Mouse (Mus musculus): ENCODE data around the gene Tsen34.
A peak's percentile ranks its signal among the peaks of the same experiment; 100 is the strongest.

The Tsen34 gene

DNA sequence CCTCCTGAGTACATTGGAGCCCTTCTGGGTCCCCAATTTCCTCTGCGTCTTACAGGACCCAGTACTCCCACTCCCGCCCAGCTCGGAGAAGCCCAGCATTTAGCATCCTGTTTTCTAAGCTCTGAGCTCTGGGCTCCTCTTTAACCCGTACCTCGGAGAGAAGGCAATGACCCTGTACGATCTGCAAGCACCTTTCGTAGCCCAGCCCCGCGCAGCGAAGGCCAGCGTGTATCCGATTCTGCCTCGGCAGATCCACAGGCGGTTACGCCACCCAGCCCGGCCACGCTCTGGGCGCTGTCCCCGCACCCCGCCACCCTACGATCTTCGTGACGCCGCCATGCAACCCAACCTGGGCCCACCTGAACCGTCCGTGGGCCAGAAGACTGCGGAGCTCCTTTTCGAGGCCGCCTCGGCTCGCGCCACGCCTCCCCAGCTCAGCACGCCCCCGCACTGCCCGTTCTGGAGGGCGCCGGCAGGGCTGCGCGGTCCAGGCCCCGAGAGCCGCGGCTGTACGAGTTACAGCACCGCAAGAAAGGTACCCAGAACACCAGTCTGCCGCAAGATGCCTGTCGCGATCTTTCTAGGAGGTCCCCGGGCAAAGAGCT lies at the start of gene Tsen34:
Gene Tsen34 (plus strand): TSS at position 482 of the 605 bp plus-strand sequence.
- DNase-seq = no peak

DNA sequence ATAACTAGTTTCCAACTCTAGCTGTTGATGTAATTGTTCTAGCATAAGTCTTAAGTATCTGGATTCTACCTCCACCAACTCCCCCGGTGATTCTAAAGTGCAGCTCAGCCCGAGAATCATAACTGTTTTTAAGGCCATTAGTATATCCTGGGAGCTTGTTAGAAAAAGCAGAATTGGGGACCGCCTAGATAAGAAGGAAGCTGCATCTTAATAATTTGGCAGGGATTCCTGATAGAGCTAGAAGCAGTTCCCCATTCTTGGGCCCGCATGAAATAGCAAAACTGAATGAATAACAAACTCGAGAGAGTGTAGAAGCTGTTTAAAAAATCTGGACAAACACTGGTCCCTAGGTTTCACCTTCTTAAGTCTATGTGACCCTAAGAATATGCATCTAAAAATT lies 49.3 kb upstream of the Tsen34 start:
- no peak for DNase-seq

DNA sequence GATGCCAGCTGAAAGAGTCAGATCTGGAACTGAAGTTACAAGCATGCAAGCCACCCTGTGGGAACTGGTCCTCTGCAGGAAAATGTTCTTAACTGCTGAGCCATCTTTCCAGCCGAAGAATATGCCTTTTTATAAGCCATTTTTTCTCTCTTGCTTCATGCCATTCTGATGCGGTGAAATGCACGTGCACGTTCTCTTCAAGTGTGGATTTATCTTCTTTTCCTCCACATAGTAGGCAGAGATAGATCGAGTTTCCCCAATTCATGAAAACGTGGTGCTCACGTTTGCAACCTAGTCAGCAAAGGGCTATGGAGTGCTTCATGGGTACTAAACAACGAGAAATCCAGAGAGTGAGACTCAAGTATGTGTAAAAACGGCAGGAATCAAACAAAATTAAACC lies 48.8 kb upstream of the Tsen34 start:
- no peak for DNase-seq

DNA sequence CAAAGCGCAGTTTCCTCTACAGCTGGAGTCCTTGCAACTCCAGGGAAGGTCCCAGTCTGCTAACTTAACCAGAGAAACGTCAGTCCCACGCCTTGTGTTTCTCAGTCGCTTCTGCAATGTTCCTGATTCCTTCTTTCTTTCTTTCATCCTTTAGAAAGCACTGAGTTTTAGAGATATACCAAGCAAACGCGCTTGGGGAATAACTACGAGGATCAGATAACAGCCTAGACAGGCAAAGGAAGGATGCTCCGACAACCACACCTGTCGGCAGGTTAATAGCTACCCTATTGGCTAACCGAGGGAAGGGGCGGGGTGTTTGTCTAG lies 48.4 kb upstream of the Tsen34 start:
- no peak for DNase-seq

GRCm38 (mm10) chr7:3644672-3645487 lies 47.8 kb upstream of the Tsen34 start, which contains the start of gene Cnot3:
Cnot3 (plus strand) TSS chr7:3645268.
- peak; percentile 99 for DNase-seq

- DNase-seq = no peak
These were observed 47.1 kb upstream of the Tsen34 start for GRCm38 (mm10) chr7:3645488-3646025.

- no peak for DNase-seq
These were observed 46.5 kb upstream of the Tsen34 start for GRCm38 (mm10) chr7:3646188-3646587.

- DNase-seq = no peak
These were observed 46.0 kb upstream of the Tsen34 start for GRCm38 (mm10) chr7:3646641-3647040.

- DNase-seq = no peak
These were observed 35.7 kb upstream of the Tsen34 start for GRCm38 (mm10) chr7:3656966-3657365.

DNA sequence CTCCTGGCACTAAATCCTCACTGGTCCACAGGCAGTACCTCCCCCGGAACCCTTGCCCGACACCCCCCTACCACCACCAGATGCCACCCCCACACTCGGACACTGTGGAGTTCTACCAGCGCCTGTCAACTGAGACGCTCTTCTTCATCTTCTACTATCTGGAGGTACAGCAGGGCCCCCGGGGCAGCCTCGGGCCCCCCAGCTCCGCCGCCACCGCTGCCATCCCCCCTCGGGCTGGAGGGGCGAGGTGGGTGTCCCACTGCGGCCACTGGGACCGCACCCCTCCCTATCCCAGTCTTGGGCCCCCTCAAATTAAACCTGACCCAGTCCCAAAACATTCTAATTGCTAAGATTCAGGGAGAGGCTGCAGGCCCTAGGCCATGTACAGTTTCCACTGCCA lies 34.1 kb upstream of the Tsen34 start:
- no peak for DNase-seq

- DNase-seq = peak; percentile 34
These were observed 28.0 kb upstream of the Tsen34 start for GRCm38 (mm10) chr7:3664524-3665214.

GRCm38 (mm10) chr7:3665215-3666114 lies 27.2 kb upstream of the Tsen34 start, which contains the start of gene Leng1:
Leng1 (minus strand) TSS chr7:3665840.
- DNase-seq = peak; percentile 99

GRCm38 (mm10) chr7:3666921-3667391 lies 25.7 kb upstream of the Tsen34 start:
- DNase-seq = peak; percentile 47

- DNase-seq = peak; percentile 91
These were observed 18.0 kb upstream of the Tsen34 start for GRCm38 (mm10) chr7:3674507-3675227.

GRCm38 (mm10) chr7:3675228-3675548 lies 17.5 kb upstream of the Tsen34 start:
- no peak for DNase-seq

DNA sequence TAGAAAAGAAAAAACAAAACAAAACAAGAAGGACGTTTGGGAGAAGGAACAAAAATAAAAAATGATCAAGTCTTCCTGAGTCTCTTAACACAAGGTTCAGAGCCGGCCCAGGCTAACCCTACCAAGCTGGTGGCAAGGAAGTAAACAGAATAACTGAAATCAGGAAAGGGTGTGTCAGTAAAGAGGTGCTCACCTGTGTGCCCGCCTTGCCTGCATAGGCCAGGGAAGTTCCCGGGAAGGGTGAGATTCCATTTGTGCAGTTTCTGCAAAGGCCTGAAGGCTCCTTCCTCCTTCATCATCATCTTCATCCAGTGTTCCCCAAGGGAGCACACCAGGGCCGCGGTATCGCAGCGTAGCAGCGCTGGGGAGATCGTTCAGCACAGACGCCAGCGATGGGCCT lies 16.3 kb upstream of the Tsen34 start:
- no peak for DNase-seq

DNA sequence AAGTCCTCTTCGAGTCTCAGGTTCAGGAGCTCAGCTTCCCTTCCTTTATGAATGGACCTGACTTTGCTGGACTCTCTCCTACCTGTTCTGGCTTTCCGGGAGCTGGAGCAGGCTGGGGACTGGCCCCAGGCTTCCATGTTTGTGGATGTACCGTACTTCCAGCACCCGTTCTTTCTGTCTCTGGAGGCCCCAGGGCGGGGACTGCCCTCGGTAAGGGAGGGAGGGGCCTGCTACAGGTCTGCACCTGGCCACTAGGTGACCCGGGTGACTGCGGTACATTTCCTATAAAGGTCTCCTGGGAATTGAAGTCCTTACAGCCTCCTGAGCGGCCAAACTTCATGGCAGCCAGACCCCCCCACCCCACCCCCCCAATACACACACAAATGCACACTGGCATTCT lies 15.3 kb upstream of the Tsen34 start, which contains the start of gene Tmc4:
Gene Tmc4 (minus strand): TSS at position 212 of the 400 bp plus-strand sequence.
- peak; percentile 62 for DNase-seq

GRCm38 (mm10) chr7:3683908-3684550 lies 8.6 kb upstream of the Tsen34 start:
- DNase-seq = no peak

DNA sequence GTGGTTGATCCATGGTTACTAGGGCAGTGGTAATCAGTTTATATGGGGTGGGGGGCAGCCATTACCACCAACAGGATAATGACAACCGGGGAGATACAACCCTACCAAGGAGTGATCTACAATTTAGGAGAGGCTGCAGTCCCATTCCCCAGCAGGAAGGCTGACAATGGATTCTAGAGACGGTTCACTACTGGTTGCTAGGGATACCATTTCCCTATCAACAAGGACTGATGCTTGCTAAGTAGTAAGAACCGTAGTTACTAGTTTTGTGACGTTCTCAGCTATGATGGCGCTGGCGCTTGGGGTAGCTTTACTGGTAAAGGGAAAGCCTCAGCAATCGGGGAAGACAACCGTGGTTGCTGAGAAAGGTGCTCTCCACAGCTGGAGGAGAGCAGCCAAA lies 8.0 kb upstream of the Tsen34 start:
- no peak for DNase-seq

DNA sequence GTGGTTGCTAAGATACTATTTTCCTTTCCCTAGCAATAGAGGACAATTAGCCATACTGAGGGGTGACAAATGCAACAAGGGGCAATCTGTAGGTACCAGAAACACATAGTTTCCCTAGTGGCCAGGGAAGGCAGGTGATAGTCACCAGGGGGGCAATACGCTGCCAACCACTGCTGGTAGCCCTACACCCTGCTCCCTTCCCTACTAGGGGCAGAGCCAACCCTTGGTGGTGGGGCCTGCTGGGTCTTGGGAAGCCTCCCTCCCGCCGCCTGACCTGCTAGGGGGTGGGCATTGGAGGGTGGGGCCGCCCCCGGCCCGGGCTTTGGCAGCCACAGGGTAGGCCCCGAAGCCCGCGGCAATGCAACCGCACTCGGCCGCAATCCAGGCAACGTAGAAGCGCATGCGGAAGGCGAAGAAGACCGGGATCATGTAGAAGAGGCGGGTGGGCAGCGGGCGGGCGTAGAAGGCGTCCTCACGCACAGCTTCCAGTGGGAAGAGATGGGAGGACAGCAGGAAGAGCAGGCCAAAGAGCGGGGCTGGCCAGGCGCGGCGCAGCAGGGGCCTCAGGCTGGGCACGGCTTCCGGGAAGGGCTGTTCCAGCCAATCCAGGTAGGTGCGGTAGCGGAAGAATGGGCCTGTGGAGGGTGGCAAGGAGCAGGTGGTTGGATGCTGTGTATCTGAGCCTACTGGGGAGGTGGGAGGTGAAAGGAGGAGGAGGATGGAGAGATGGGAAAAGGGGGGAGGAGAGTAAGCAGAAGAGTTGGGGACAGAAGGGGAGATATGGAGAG lies 7.1 kb upstream of the Tsen34 start:
- DNase-seq = no peak

All from lung, postnatal 10 days (tissue).